Mouse (Mus musculus) CH12.LX (cell line): ENCODE measurements at regions not wholly inside any gene's neighbourhood (a gene's known extent, or its start where the extent isn't known, plus 50 kb on each side); places are given as distances from the start of the nearest gene placed in this dataset.

Experiments used
- DNase-seq: peaks from one replicate; pipeline ENCODE4 v3.0.0-alpha.2; 2013; ENCODE audit errors: extremely low read depth
- H3K27ac ChIP-seq: 2 replicates; pipeline ENCODE4 v1.5.1; 2012; ENCODE audit warnings: low read depth, mild to moderate bottlenecking, control low read depth, moderate library complexity; ENCODE audit not compliant: insufficient read depth
- H3K27me3 ChIP-seq: replicated peaks from 2 replicates; pipeline ENCODE3; 2012; ENCODE audit warnings: inconsistent platforms
- H3K36me3 ChIP-seq, 2 experiments: replicated peaks in 1 of 2; 2 replicates each; pipeline versions ENCODE3 to v1.6.1; 2012; ENCODE audit warnings: inconsistent platforms in 1 of 2, low read length in 1 of 2, mild to moderate bottlenecking in 1 of 2, mixed read lengths in 1 of 2, moderate library complexity in 1 of 2; ENCODE audit not compliant: control insufficient read depth in 1 of 2, insufficient read depth in 1 of 2
- H3K4me1 ChIP-seq, 2 experiments: 2 replicates each; pipeline ENCODE4 v1.6.1; 2012; ENCODE audit warnings: inconsistent platforms in 1 of 2, moderate library complexity in 1 of 2; ENCODE audit not compliant: insufficient read depth in 2 of 2, control insufficient read depth in 1 of 2
- H3K4me2 ChIP-seq: 2 replicates; pipeline ENCODE4 v1.6.1; 2012; ENCODE audit warnings: low read depth, mild to moderate bottlenecking, control low read depth; ENCODE audit not compliant: poor library complexity, insufficient read depth, severe bottlenecking
- H3K4me3 ChIP-seq, 3 experiments: fragments of 150-350 bp in 1 of 3; sonication (generic) in 1 of 3; replicated peaks in 1 of 3; 2 replicates each; pipeline versions ENCODE3 to v1.5.1; 2011 to 2012; ENCODE audit warnings: low read depth in 2 of 3, low read length in 2 of 3, mild to moderate bottlenecking in 2 of 3, moderate library complexity in 2 of 3, control low read depth in 1 of 3, improper control_type of control experiment in 1 of 3, inconsistent platforms in 1 of 3, mixed read lengths in 1 of 3; ENCODE audit not compliant: poor library complexity in 1 of 3
- H3K79me2 ChIP-seq: replicated peaks from 2 replicates; pipeline ENCODE4 v1.6.1; 2012; ENCODE audit warnings: mild to moderate bottlenecking, moderate library complexity; ENCODE audit not compliant: control insufficient read depth, poor library complexity, insufficient read depth, severe bottlenecking; ENCODE audit errors: extremely low read depth
- H3K9ac ChIP-seq: 2 replicates; pipeline ENCODE4 v1.6.1; 2012; ENCODE audit warnings: low read depth, mild to moderate bottlenecking, control low read depth, moderate library complexity; ENCODE audit not compliant: insufficient read depth
- H3K9me3 ChIP-seq: replicated peaks from 2 replicates; pipeline ENCODE3; 2012; ENCODE audit warnings: low read length, inconsistent platforms, mixed read lengths
- CHD1 ChIP-seq: IDR thresholded peaks from 2 replicates; pipeline ENCODE4 v1.6.1; 2012; ENCODE audit warnings: low read depth, low read length, improper control_type of control experiment, inconsistent platforms
- CTCF ChIP-seq, 2 experiments: IDR thresholded peaks in 1 of 2; conservative IDR thresholded peaks in 1 of 2; 2 replicates each; pipeline ENCODE4 v1.5.1; 2011 to 2012; ENCODE audit warnings: low read depth in 2 of 2, low read length in 2 of 2, improper control_type of control experiment in 1 of 2, inconsistent platforms in 1 of 2, mild to moderate bottlenecking in 1 of 2, moderate library complexity in 1 of 2
- ELF1 ChIP-seq: IDR thresholded peaks from 2 replicates; pipeline ENCODE4 v1.6.1; 2014; ENCODE audit warnings: low read depth, mild to moderate bottlenecking, inconsistent platforms, low read length, improper control_type of control experiment
- EP300 ChIP-seq: IDR thresholded peaks from 2 replicates; pipeline ENCODE4 v1.6.1; 2011; ENCODE audit warnings: low read length, improper control_type of control experiment
- HCFC1 ChIP-seq: IDR thresholded peaks from 2 replicates; pipeline ENCODE4 v1.6.1; 2012; ENCODE audit warnings: low read depth, mild to moderate bottlenecking, inconsistent platforms, low read length, improper control_type of control experiment
- IRF4 ChIP-seq: IDR thresholded peaks from 2 replicates; pipeline ENCODE4 v1.6.1; 2014; ENCODE audit warnings: low read depth, mild to moderate bottlenecking, inconsistent platforms, low read length, improper control_type of control experiment
- JUND ChIP-seq: conservative IDR thresholded peaks from 2 replicates; pipeline ENCODE4 v1.6.1; 2011; ENCODE audit warnings: low read depth, low read length, improper control_type of control experiment
- MAX ChIP-seq: IDR thresholded peaks from 2 replicates; pipeline ENCODE4 v1.6.1; 2011; ENCODE audit warnings: low read length, improper control_type of control experiment
- MXI1 ChIP-seq: IDR thresholded peaks from 2 replicates; pipeline ENCODE4 v1.6.1; 2011; ENCODE audit warnings: mild to moderate bottlenecking, low read depth, low read length, improper control_type of control experiment
- NELFE ChIP-seq: IDR thresholded peaks from 2 replicates; pipeline ENCODE4 v1.6.1; 2011; ENCODE audit warnings: low read depth, low read length, improper control_type of control experiment
- RAD21 ChIP-seq: IDR thresholded peaks from 2 replicates; pipeline ENCODE4 v1.6.1; 2011; ENCODE audit warnings: low read depth, mild to moderate bottlenecking, low read length, improper control_type of control experiment, moderate library complexity
- SMC3 ChIP-seq: IDR thresholded peaks from 2 replicates; pipeline ENCODE4 v1.6.1; 2011; ENCODE audit warnings: low read depth, low read length, improper control_type of control experiment
- TBP ChIP-seq: conservative IDR thresholded peaks from 2 replicates; pipeline ENCODE4 v1.6.1; 2011; ENCODE audit warnings: low read depth, low read length, improper control_type of control experiment
- ZC3H11A ChIP-seq: IDR thresholded peaks from 2 replicates; pipeline ENCODE4 v1.6.1; 2012; ENCODE audit warnings: low read depth, mild to moderate bottlenecking, inconsistent platforms, low read length, improper control_type of control experiment
- ZKSCAN1 ChIP-seq: IDR thresholded peaks from 2 replicates; pipeline ENCODE4 v1.6.1; 2012; ENCODE audit warnings: low read depth, inconsistent platforms, low read length, improper control_type of control experiment, borderline replicate concordance
- dilution Hi-C: fragments of 300-500 bp; cut with MboI; formaldehyde crosslinking; loops from 2 replicates; pipeline ENCODE4 v1.14.3; 2020; ENCODE audit warnings: low sequenced_read_pairs; ENCODE audit not compliant: extremely low pct_unique_long_range_greater_than_20kb, extremely low pct_ligation_motif_present
- in situ Hi-C: fragments of 300-500 bp; cut with MboI; formaldehyde crosslinking; loops from 3 replicates; pipeline ENCODE4 v1.14.3; 2019; ENCODE audit warnings: low sequenced_read_pairs, low pct_ligation_motif_present, low pct_unique_long_range_greater_than_20kb, mixed read lengths

DNA sequence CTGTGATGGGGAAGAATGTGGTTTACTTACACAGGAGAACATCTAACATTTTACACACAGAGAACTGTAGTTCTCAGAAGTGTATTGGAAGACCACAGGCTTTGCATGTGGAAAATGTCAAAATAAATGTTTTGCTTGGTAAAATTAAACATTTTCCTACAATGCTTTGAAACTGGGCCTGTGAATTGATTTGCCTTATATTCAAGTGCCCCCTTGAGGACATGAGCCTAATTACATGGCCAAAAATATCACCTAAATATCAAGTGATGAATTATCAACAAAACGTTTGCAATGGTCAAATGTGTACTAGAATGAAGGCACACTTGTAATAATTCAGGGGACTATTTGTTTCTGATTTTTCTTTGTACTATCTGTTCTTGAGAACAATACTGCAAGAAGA is 314.4 kb upstream of the Gm8871 start (continued):
- TF ChIP-seq ZKSCAN1 (no peak), MAX (no peak), ELF1 (no peak), EP300 (no peak)

DNA sequence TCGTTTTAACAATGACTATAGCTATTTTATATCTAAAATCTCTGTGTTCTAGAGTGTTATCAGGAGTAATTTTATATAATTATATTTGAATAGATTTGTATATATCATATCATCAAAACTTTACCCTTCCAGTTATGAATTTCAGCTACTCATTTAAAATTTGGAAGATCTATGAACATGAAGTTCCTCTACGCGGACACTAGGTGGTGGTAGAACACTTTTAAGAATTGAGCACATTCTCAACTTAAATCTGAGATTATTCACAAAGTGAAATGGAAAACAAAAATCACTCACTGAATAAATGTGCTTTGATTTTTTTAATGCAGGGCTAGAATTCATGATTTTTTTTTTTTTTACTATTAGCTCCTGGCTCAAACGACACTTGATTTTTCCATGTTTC is 299.5 kb upstream of the Gm8871 start:
- Histone ChIP-seq H3K27ac (no peak overlapping the region), H3K4me2 (no peak overlapping the region), H3K9me3 (peaks cover 5% of the 10 kb centered on the region), H3K4me1 (no peaks in the 10 kb centered on the region), H3K36me3 (no peaks in the 10 kb centered on the region), H3K27me3 (no peaks in the 10 kb centered on the region), H3K4me3 (no peak overlapping the region), H3K79me2 (no peaks in the 10 kb centered on the region), H3K9ac (no peak overlapping the region)
- in situ Hi-C loops, result no loop called here
- DNase-seq, result peak; percentile 29
- dilution Hi-C loops, result no loop called here
- TF ChIP-seq RAD21 (peak; percentile 96), SMC3 (peak; percentile 62), CTCF (conservative IDR thresholded peaks at IDR 0.05 in 1 of 2, IDR thresholded peaks at IDR 0.05 in 1 of 2; ENCODE audit: low read depth in 2 of 2, low read length in 2 of 2) (peak in 1 of 2 experiments; percentile 81; a peak in 3 of 4 replicates), IRF4 (no peak), ZC3H11A (peak; percentile 20; the same call in 1 of the 2 replicates), NELFE (no peak), TBP (no peak), CHD1 (no peak), HCFC1 (no peak)

DNA sequence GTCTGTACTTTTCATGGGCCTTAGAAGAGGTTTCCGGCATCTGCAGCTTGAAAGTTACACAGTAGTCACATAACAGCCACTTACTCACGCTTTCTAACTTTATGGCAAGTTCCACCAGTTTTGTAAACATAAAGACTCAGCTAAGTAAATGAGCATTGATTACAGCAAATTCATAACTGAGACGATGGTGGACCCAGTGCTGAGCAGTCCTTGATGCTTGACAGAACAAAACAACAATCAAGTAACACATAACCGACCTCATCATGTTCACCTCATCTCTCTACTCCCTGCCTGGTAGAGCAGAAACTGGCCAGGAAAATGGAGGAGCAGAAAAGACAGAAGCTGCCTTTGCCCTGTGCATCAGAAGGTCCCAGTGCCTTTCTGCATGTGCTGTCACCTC is 284.3 kb upstream of the Gm8871 start:
- Histone ChIP-seq H3K27ac (no peak overlapping the region), H3K27me3 (no peaks in the 10 kb centered on the region), H3K36me3 (no peaks in the 10 kb centered on the region), H3K4me1 (no peaks in the 10 kb centered on the region), H3K4me2 (0 out of 2 replicates have a peak overlapping the region, but pooled peaks have one; percentile 5), H3K79me2 (no peaks in the 10 kb centered on the region), H3K9ac (no peak overlapping the region), H3K9me3 (no peaks in the 10 kb centered on the region), H3K4me3 (no peak overlapping the region)
- DNase-seq, result no peak
- in situ Hi-C loops (loop anchor here (25.0 kb wide), 1 partner anchor 1374 kb away; no protein-coding TSS in a partner anchor), dilution Hi-C loops (no loop called here)
- no peak for TF ChIP-seq HCFC1
- TF ChIP-seq JUND, result no peak
- TF ChIP-seq CTCF (conservative IDR thresholded peaks at IDR 0.05 in 1 of 2, IDR thresholded peaks at IDR 0.05 in 1 of 2; ENCODE audit: low read depth in 2 of 2, low read length in 2 of 2), result no peak
- no peak for TF ChIP-seq MXI1
